Mouse (Mus musculus) lung, postnatal 0 days (tissue): ENCODE results near the gene Mpig6b.

ENCODE experiments used
- CTCF ChIP-seq: IDR thresholded peaks from 2 replicates; pipeline ENCODE4 v1.5.1; 2016; ENCODE audit warnings: antibody characterized with exemption, mild to moderate bottlenecking
- EP300 ChIP-seq: IDR thresholded peaks from 2 replicates; pipeline ENCODE4 v1.6.1; 2016; ENCODE audit warnings: antibody characterized with exemption, mild to moderate bottlenecking, control low read depth

GRCm38 (mm10) chr17:35100196-35100765 is 34.3 kb upstream of the Mpig6b start:
- no peak for TF ChIP-seq CTCF
- TF ChIP-seq EP300, result no peak
